Mouse (Mus musculus): ENCODE measurements around the gene Isca2. TPM values are rescaled to one million over a fixed set of nuclear protein-coding genes. Genes with fewer than 3 reads are reported as not detected.

Isca2 gene
- polyA plus RNA-seq, 1 experiment, result 35.5 TPM

GRCm38 (mm10) chr12:84794647-84795046 is 21.6 kb downstream of the Isca2 start:
- TF ChIP-seq GATA1 (IDR thresholded peaks at IDR 0.05; ENCODE audit: borderline replicate concordance, low read length) (no peak), FLI1 (IDR thresholded peaks at IDR 0.05; ENCODE audit: low read length) (no peak)
- Histone ChIP-seq H3K9me3 (no peaks in the 10 kb centered on the region), H3K4me1 (peaks cover 14% of the 10 kb centered on the region; the same call in 1 of the 2 replicates), H3K27me3 (replicated peaks) (peaks cover 93% of the 10 kb centered on the region), H3K36me3 (replicated peaks; ENCODE audit: low read length) (no peaks in the 10 kb centered on the region), H3K4me3 (replicated peaks) (no peak overlapping the region)

GRCm38 (mm10) chr12:84799086-84799485 is 26.0 kb downstream of the Isca2 start:
- Histone ChIP-seq H3K27me3 (replicated peaks) (peaks cover 90% of the 10 kb centered on the region), H3K9me3 (no peaks in the 10 kb centered on the region), H3K4me3 (replicated peaks) (no peak overlapping the region), H3K4me1 (peaks cover 24% of the 10 kb centered on the region), H3K36me3 (replicated peaks; ENCODE audit: low read length) (no peaks in the 10 kb centered on the region)
- no peak for TF ChIP-seq FLI1 (IDR thresholded peaks at IDR 0.05; ENCODE audit: low read length)
- no peak for TF ChIP-seq GATA1 (IDR thresholded peaks at IDR 0.05; ENCODE audit: borderline replicate concordance, low read length)

GRCm38 (mm10) chr12:84800419-84800818 is 27.4 kb downstream of the Isca2 start:
- H3K27me3 ChIP-seq (replicated peaks), result peaks cover 90% of the 10 kb centered on the region
- H3K36me3 ChIP-seq (replicated peaks; ENCODE audit: low read length), result no peaks in the 10 kb centered on the region
- TF ChIP-seq GATA1 (IDR thresholded peaks at IDR 0.05; ENCODE audit: borderline replicate concordance, low read length) (no peak), FLI1 (IDR thresholded peaks at IDR 0.05; ENCODE audit: low read length) (no peak)
- H3K4me3 ChIP-seq (replicated peaks), result no peak overlapping the region
- peaks cover 29% of the 10 kb centered on the region for H3K4me1 ChIP-seq
- no peaks in the 10 kb centered on the region for H3K9me3 ChIP-seq

GRCm38 (mm10) chr12:84801532-84802110 is 28.6 kb downstream of the Isca2 start:
- Histone ChIP-seq H3K9me3 (no peaks in the 10 kb centered on the region), H3K27me3 (replicated peaks) (peaks cover 90% of the 10 kb centered on the region), H3K36me3 (replicated peaks; ENCODE audit: low read length) (no peaks in the 10 kb centered on the region), H3K4me3 (replicated peaks) (no peak overlapping the region), H3K4me1 (peaks cover 37% of the 10 kb centered on the region)
- TF ChIP-seq GATA1 (IDR thresholded peaks at IDR 0.05; ENCODE audit: borderline replicate concordance, low read length) (no peak), FLI1 (IDR thresholded peaks at IDR 0.05; ENCODE audit: low read length) (no peak)

- Histone ChIP-seq H3K4me1 (peaks cover 42% of the 10 kb centered on the region), H3K27me3 (replicated peaks) (peaks cover 91% of the 10 kb centered on the region)
- TF ChIP-seq FLI1 (IDR thresholded peaks at IDR 0.05; ENCODE audit: low read length) (no peak), GATA1 (IDR thresholded peaks at IDR 0.05; ENCODE audit: borderline replicate concordance, low read length) (no peak)
Measured at GRCm38 (mm10) chr12:84802625-84803024, 29.6 kb downstream of the Isca2 start.

GRCm38 (mm10) chr12:84805228-84805842 is 32.3 kb downstream of the Isca2 start:
- no peak for TF ChIP-seq GATA1 (IDR thresholded peaks at IDR 0.05; ENCODE audit: borderline replicate concordance, low read length)
- TF ChIP-seq FLI1 (IDR thresholded peaks at IDR 0.05; ENCODE audit: low read length), result no peak
- Histone ChIP-seq H3K4me3 (replicated peaks) (no peak overlapping the region), H3K9me3 (no peaks in the 10 kb centered on the region), H3K36me3 (replicated peaks; ENCODE audit: low read length) (no peaks in the 10 kb centered on the region), H3K27me3 (replicated peaks) (peaks cover 86% of the 10 kb centered on the region), H3K4me1 (peaks cover 56% of the 10 kb centered on the region)

More at GRCm38 (mm10) chr12:84802625-84803024, 29.6 kb downstream of the Isca2 start:
- no peaks in the 10 kb centered on the region for H3K36me3 ChIP-seq (replicated peaks; ENCODE audit: low read length)
- no peaks in the 10 kb centered on the region for H3K9me3 ChIP-seq
- H3K4me3 ChIP-seq (replicated peaks), result no peak overlapping the region

GRCm38 (mm10) chr12:84806010-84806409 is 33.0 kb downstream of the Isca2 start:
- no peaks in the 10 kb centered on the region for H3K36me3 ChIP-seq (replicated peaks; ENCODE audit: low read length)
- no peak overlapping the region for H3K4me3 ChIP-seq (replicated peaks)
- H3K4me1 ChIP-seq, result peaks cover 61% of the 10 kb centered on the region
- TF ChIP-seq GATA1 (IDR thresholded peaks at IDR 0.05; ENCODE audit: borderline replicate concordance, low read length), result no peak
- H3K9me3 ChIP-seq, result no peaks in the 10 kb centered on the region
- H3K27me3 ChIP-seq (replicated peaks), result peaks cover 85% of the 10 kb centered on the region

GRCm38 (mm10) chr12:84806726-84807125 is 33.7 kb downstream of the Isca2 start:
- Histone ChIP-seq H3K4me3 (replicated peaks) (no peak overlapping the region), H3K9me3 (no peaks in the 10 kb centered on the region), H3K4me1 (peaks cover 68% of the 10 kb centered on the region), H3K27me3 (replicated peaks) (peaks cover 84% of the 10 kb centered on the region), H3K36me3 (replicated peaks; ENCODE audit: low read length) (no peaks in the 10 kb centered on the region)
- no peak for TF ChIP-seq FLI1 (IDR thresholded peaks at IDR 0.05; ENCODE audit: low read length)
- TF ChIP-seq GATA1 (IDR thresholded peaks at IDR 0.05; ENCODE audit: borderline replicate concordance, low read length), result no peak

- Histone ChIP-seq H3K4me1 (peaks cover 74% of the 10 kb centered on the region), H3K9me3 (no peaks in the 10 kb centered on the region), H3K27me3 (replicated peaks) (peaks cover 78% of the 10 kb centered on the region), H3K4me3 (replicated peaks) (no peak overlapping the region), H3K36me3 (replicated peaks; ENCODE audit: low read length) (no peaks in the 10 kb centered on the region)
- no peak for TF ChIP-seq GATA1 (IDR thresholded peaks at IDR 0.05; ENCODE audit: borderline replicate concordance, low read length)
- no peak for TF ChIP-seq FLI1 (IDR thresholded peaks at IDR 0.05; ENCODE audit: low read length)
Measured at GRCm38 (mm10) chr12:84807351-84807750, 34.3 kb downstream of the Isca2 start.

GRCm38 (mm10) chr12:84809033-84809432 is 36.0 kb downstream of the Isca2 start:
- no peak for TF ChIP-seq FLI1 (IDR thresholded peaks at IDR 0.05; ENCODE audit: low read length)
- no peak for TF ChIP-seq GATA1 (IDR thresholded peaks at IDR 0.05; ENCODE audit: borderline replicate concordance, low read length)
- peaks cover 75% of the 10 kb centered on the region for H3K4me1 ChIP-seq

More at GRCm38 (mm10) chr12:84809033-84809432, 36.0 kb downstream of the Isca2 start:
- Histone ChIP-seq H3K4me3 (replicated peaks) (no peak overlapping the region), H3K9me3 (no peaks in the 10 kb centered on the region), H3K36me3 (replicated peaks; ENCODE audit: low read length) (no peaks in the 10 kb centered on the region), H3K27me3 (replicated peaks) (peaks cover 66% of the 10 kb centered on the region)
